Comparison of ENCODE assay signal across 17 mouse cellular contexts in the genomic region with DNA sequence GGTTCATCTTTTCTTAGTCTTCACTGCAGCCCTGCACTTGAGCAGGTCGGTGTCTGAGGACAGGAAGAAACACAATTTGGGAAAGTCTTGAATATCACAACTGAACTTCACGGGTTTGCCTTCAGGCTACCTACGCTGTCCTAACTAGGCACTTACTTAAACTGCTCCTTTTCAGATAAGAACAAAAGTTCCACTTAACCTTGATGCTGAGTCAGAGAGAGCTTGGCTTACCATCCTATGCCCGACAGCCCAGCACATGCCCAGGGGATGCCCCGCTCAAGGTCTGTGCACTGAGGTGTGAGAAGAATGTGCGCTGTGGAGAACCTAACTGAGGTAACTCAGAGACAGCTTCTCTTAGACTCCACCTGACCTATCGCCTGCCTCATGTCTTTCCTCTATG.
DNase-seq lines count a peak whose midpoint lies in the region; ATAC-seq and TF ChIP-seq lines count a peak whose summit lies in the region.
"Had no signal": no experiment of that assay in that cellular context is flagged by ENCODE, and none has a peak within 500 bp of the region (broad histone marks: within the 10 kb centered on the region; RNA-seq: fewer than 3 reads in every experiment).

No protein-coding gene starts in this region.

- no peaks in the 10 kb centered on the region for H3K36me3 ChIP-seq in intestine, postnatal 0 days (ENCODE audit: control insufficient read depth, insufficient read depth)
- H3K36me3 ChIP-seq in intestine, embryonic 15.5 days = 0 out of 2 replicates have a peak, but pooled peaks cover 3% of the 10 kb centered on the region
- peaks cover 10% of the 10 kb centered on the region; the same call in 1 of the 2 replicates for H3K36me3 ChIP-seq in macrophage (ENCODE audit: inconsistent target)

- no peak for TF ChIP-seq CTCF in intestine, postnatal 0 days (IDR thresholded peaks at IDR 0.05; ENCODE audit: low read depth)

- peak overlapping the region; percentile 1; the same call in 1 of the 2 replicates for H3K27ac ChIP-seq in intestine, postnatal 0 days (ENCODE audit: low read depth, low read length)
- no peak overlapping the region for H3K27ac ChIP-seq in intestine, embryonic 15.5 days
- H3K27ac ChIP-seq in macrophage = 0 out of 2 replicates have a peak overlapping the region, but pooled peaks have one; percentile 12
- H3K27ac ChIP-seq: forebrain, embryonic 13.5 days; gastrocnemius, adult 2 months; heart, embryonic 10.5 days had no signal

- H3K4me3 ChIP-seq in intestine, postnatal 0 days (ENCODE audit: low read depth, low read length) = no peak overlapping the region
- H3K4me3 ChIP-seq in intestine, embryonic 15.5 days (replicated peaks) = no peak overlapping the region
- no peak overlapping the region for H3K4me3 ChIP-seq in macrophage (ENCODE audit: inconsistent target)
- H3K4me3 ChIP-seq: forebrain, embryonic 13.5 days; gastrocnemius, adult 2 months; heart, embryonic 10.5 days had no signal

- H3K4me1 ChIP-seq in intestine, postnatal 0 days (replicated peaks; ENCODE audit: control insufficient read depth, insufficient read depth, low read length) = peaks cover 17% of the 10 kb centered on the region
- H3K4me1 ChIP-seq in intestine, embryonic 15.5 days (replicated peaks) = peaks cover 19% of the 10 kb centered on the region

- no peaks in the 10 kb centered on the region for H3K79me2 ChIP-seq in macrophage (ENCODE audit: inconsistent target)

- DNase-seq in A20 (ENCODE audit: low read depth, low spot score) = peak; percentile 79
- DNase-seq in adrenal gland, postnatal 25 days = peak; percentile 24
- DNase-seq in yolk sac, embryonic 10.5 days (ENCODE audit: low spot score) = no peak
- DNase-seq in heart, adult 18-20 months = no peak
- no peak for DNase-seq in embryo, embryonic 10.5 days (ENCODE audit: low spot score)
- DNase-seq: cerebellum, adult 11 months; gastrocnemius, adult 2 months; heart, postnatal 36 days; lung, adult 18-20 months; lung, postnatal 4 days; midbrain, embryonic 14.5 days had no signal

- H3K4me2 ChIP-seq in intestine, postnatal 0 days (replicated peaks; ENCODE audit: low read depth) = no peak overlapping the region
- H3K4me2 ChIP-seq in intestine, embryonic 15.5 days (replicated peaks) = no peak overlapping the region
- H3K4me2 ChIP-seq: forebrain, embryonic 13.5 days had no signal

- H3K27me3 ChIP-seq in intestine, postnatal 0 days (replicated peaks; ENCODE audit: control insufficient read depth, insufficient read depth, low read length) = no peaks in the 10 kb centered on the region
- no peaks in the 10 kb centered on the region for H3K27me3 ChIP-seq in intestine, embryonic 15.5 days (replicated peaks)
- H3K27me3 ChIP-seq: forebrain, embryonic 13.5 days had no signal

- H3K9me3 ChIP-seq in intestine, postnatal 0 days (ENCODE audit: control insufficient read depth) = no peaks in the 10 kb centered on the region
- H3K9me3 ChIP-seq in intestine, embryonic 15.5 days = no peaks in the 10 kb centered on the region
- H3K9me3 ChIP-seq: forebrain, embryonic 13.5 days; heart, embryonic 10.5 days had no signal

- 86% methylated on average over 7 of the region's 7 CpGs for WGBS in intestine, postnatal 0 days
- WGBS in intestine, embryonic 15.5 days = 92% methylated on average over 7 of the region's 7 CpGs
- WGBS in macrophage (ENCODE audit: missing documents) = 74% methylated on average over 7 of the region's 7 CpGs

- ATAC-seq in intestine, postnatal 0 days = no peak
- ATAC-seq in intestine, embryonic 15.5 days = no peak
- ATAC-seq: forebrain, embryonic 13.5 days; intestine, embryonic 16.5 days had no signal

- H3K9ac ChIP-seq in intestine, postnatal 0 days (ENCODE audit: low read depth, low read length) = no peak overlapping the region
- H3K9ac ChIP-seq in intestine, embryonic 15.5 days = no peak overlapping the region
- H3K9ac ChIP-seq: forebrain, embryonic 13.5 days had no signal

Comparison
In these comparisons a context has a peak if more than half of its experiments do, and no peak if none do; other contexts are left out.
1. DNase-seq: peak in A20 (single experiment) and adrenal gland, postnatal 25 days (single experiment); none in yolk sac, embryonic 10.5 days (single experiment), heart, adult 18-20 months (0 of 2) and embryo, embryonic 10.5 days (single experiment).